In the genomic region with DNA sequence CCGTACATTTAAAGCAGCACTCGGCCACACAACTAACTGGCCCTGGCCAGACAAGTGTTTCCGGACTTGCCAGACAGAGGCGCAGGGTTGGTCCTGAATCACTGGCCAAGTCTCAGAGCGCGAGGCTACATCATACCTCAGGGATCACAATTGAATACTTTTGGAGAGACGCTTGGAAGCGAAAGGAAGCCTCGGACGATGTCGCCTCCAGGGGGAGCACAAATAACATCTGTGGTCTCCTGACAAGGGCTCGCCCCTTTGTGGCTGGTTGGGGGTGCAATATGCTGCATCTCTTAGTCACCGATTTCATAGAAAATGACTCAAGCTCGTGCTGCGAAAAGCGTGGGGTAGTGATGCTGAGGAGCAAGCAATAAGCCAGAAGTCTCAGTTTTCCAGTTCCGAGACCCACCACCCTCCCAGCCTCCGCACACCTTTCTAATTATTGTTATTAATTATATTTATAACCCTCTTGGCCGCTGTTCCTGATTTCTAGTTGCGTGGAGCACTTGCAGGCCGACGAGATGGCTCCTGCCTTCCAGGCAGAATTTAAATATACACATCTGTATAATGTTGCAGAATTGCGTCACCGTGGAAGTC, we compare ENCODE assay signal across 9 mouse cellular contexts. TPM values are rescaled to one million over a fixed set of nuclear protein-coding genes. Genes with fewer than 3 reads are reported as not detected.
A peak's percentile ranks its signal among the peaks of the same experiment; 100 is the strongest.
DNase-seq lines count a peak whose midpoint lies in the region; ATAC-seq and TF ChIP-seq lines count a peak whose summit lies in the region.
"Had no signal": no experiment of that assay in that cellular context is flagged by ENCODE, and none has a peak within 500 bp of the region (broad histone marks: within the 10 kb centered on the region; RNA-seq: fewer than 3 reads in every experiment).

No protein-coding gene starts in this region.

- H3K9me3 ChIP-seq in forebrain, embryonic 11.5 days (ENCODE audit: control insufficient read depth, low read length): no peaks in the 10 kb centered on the region
- no peaks in the 10 kb centered on the region for H3K9me3 ChIP-seq in heart, embryonic 16.5 days (replicated peaks; ENCODE audit: control insufficient read depth, low read length)
- H3K9me3 ChIP-seq in liver, embryonic 14.5 days (ENCODE audit: control insufficient read depth, low read length): no peaks in the 10 kb centered on the region
- H3K9me3 ChIP-seq in neural tube, embryonic 11.5 days (ENCODE audit: control insufficient read depth, low read length): no peaks in the 10 kb centered on the region
- H3K9me3 ChIP-seq in stomach, embryonic 16.5 days (replicated peaks; ENCODE audit: control insufficient read depth, low read length): no peaks in the 10 kb centered on the region

- no peak for TF ChIP-seq EP300 in liver, embryonic 14.5 days (IDR thresholded peaks at IDR 0.05; ENCODE audit: low read depth)

- TF ChIP-seq CTCF in liver, embryonic 14.5 days (IDR thresholded peaks at IDR 0.05; ENCODE audit: low read depth): peak; percentile 61

- no peaks in the 10 kb centered on the region for H3K27me3 ChIP-seq in forebrain, embryonic 11.5 days (ENCODE audit: control insufficient read depth, insufficient read depth, low read length)
- H3K27me3 ChIP-seq in heart, embryonic 16.5 days (ENCODE audit: control insufficient read depth, insufficient read depth, low read length): no peaks in the 10 kb centered on the region
- H3K27me3 ChIP-seq in liver, embryonic 14.5 days (ENCODE audit: control insufficient read depth, insufficient read depth, low read length): peaks cover 27% of the 10 kb centered on the region
- no peaks in the 10 kb centered on the region for H3K27me3 ChIP-seq in neural tube, embryonic 11.5 days (ENCODE audit: control insufficient read depth, insufficient read depth, low read length)
- H3K27me3 ChIP-seq in stomach, embryonic 16.5 days (ENCODE audit: control insufficient read depth, insufficient read depth, low read length): no peaks in the 10 kb centered on the region

- H3K4me3 ChIP-seq in forebrain, embryonic 11.5 days (ENCODE audit: low read depth, low read length): peak overlapping the region; percentile 76
- H3K4me3 ChIP-seq in heart, embryonic 16.5 days (ENCODE audit: low read length): peak overlapping the region; percentile 90
- peak overlapping the region; percentile 61 to 63 for H3K4me3 ChIP-seq in liver, embryonic 14.5 days (ENCODE audit: insufficient read depth in 1 of 2, low read depth in 2 of 2, low read length in 2 of 2)
- peak overlapping the region; percentile 75 for H3K4me3 ChIP-seq in neural tube, embryonic 11.5 days (ENCODE audit: low read depth, low read length)
- peak overlapping the region; percentile 79 for H3K4me3 ChIP-seq in stomach, embryonic 16.5 days (replicated peaks; ENCODE audit: low read length)

- peak overlapping the region; percentile 83 for H3K4me2 ChIP-seq in forebrain, embryonic 11.5 days (ENCODE audit: low read depth, low read length, severe bottlenecking)
- H3K4me2 ChIP-seq in heart, embryonic 16.5 days (ENCODE audit: low read depth, low read length): peak overlapping the region; percentile 71
- peak overlapping the region; percentile 72 for H3K4me2 ChIP-seq in liver, embryonic 14.5 days (ENCODE audit: low read depth)
- peak overlapping the region; percentile 84 for H3K4me2 ChIP-seq in neural tube, embryonic 11.5 days (ENCODE audit: low read depth)
- peak overlapping the region; percentile 68 for H3K4me2 ChIP-seq in stomach, embryonic 16.5 days (ENCODE audit: low read depth, low read length)

- H3K9ac ChIP-seq in forebrain, embryonic 11.5 days (ENCODE audit: low read length): peak overlapping the region; percentile 86
- H3K9ac ChIP-seq in heart, embryonic 16.5 days (ENCODE audit: low read length): peak overlapping the region; percentile 97
- H3K9ac ChIP-seq in liver, embryonic 14.5 days (replicated peaks): peak overlapping the region; percentile 41; the same call in 1 of the 2 replicates
- peak overlapping the region; percentile 84 for H3K9ac ChIP-seq in neural tube, embryonic 11.5 days (ENCODE audit: low read length)
- peak overlapping the region; percentile 97 for H3K9ac ChIP-seq in stomach, embryonic 16.5 days (ENCODE audit: low read length)

- H3K27ac ChIP-seq in forebrain, embryonic 11.5 days (ENCODE audit: low read depth, low read length): peak overlapping the region; percentile 61
- H3K27ac ChIP-seq in heart, embryonic 16.5 days (ENCODE audit: low read length): peak overlapping the region; percentile 98
- no peak overlapping the region for H3K27ac ChIP-seq in liver, embryonic 14.5 days
- peak overlapping the region; percentile 80 for H3K27ac ChIP-seq in neural tube, embryonic 11.5 days (ENCODE audit: low read depth, low read length)
- peak overlapping the region; percentile 89 for H3K27ac ChIP-seq in stomach, embryonic 16.5 days (ENCODE audit: low read length)

- no peaks in the 10 kb centered on the region; the same call in 1 of the 2 replicates for H3K4me1 ChIP-seq in forebrain, embryonic 11.5 days (replicated peaks; ENCODE audit: control insufficient read depth, insufficient read depth, low read length)
- peaks cover 59% of the 10 kb centered on the region for H3K4me1 ChIP-seq in heart, embryonic 16.5 days (ENCODE audit: control insufficient read depth, insufficient read depth, low read length)
- H3K4me1 ChIP-seq in liver, embryonic 14.5 days (replicated peaks; ENCODE audit: control insufficient read depth in 2 of 2, insufficient read depth in 2 of 2, low read length in 1 of 2): peaks cover 0 to 15% of the 10 kb centered on the region in 2 experiments; a peak in 2 of 4 replicates
- H3K4me1 ChIP-seq in neural tube, embryonic 11.5 days (ENCODE audit: control insufficient read depth, insufficient read depth, low read length): peaks cover 16% of the 10 kb centered on the region
- H3K4me1 ChIP-seq in stomach, embryonic 16.5 days (ENCODE audit: control insufficient read depth, insufficient read depth, low read length): peaks cover 32% of the 10 kb centered on the region

- no peaks in the 10 kb centered on the region for H3K36me3 ChIP-seq in forebrain, embryonic 11.5 days (ENCODE audit: control insufficient read depth, insufficient read depth, low read length)
- H3K36me3 ChIP-seq in heart, embryonic 16.5 days (ENCODE audit: control insufficient read depth, insufficient read depth): no peaks in the 10 kb centered on the region; the same call in 1 of the 2 replicates
- no peaks in the 10 kb centered on the region for H3K36me3 ChIP-seq in liver, embryonic 14.5 days (replicated peaks; ENCODE audit: control insufficient read depth, insufficient read depth, low read depth)
- H3K36me3 ChIP-seq in neural tube, embryonic 11.5 days (ENCODE audit: control insufficient read depth, insufficient read depth, low read length): no peaks in the 10 kb centered on the region
- H3K36me3 ChIP-seq in stomach, embryonic 16.5 days (ENCODE audit: control insufficient read depth, insufficient read depth, low read length): no peaks in the 10 kb centered on the region

- ATAC-seq in CD4-positive, CD25-positive, alpha-beta regulatory T cell, adult 4 months: peak; percentile 76
- peak; percentile 57 for ATAC-seq in forebrain, embryonic 11.5 days (replicated peaks; ENCODE audit: low FRiP score)
- ATAC-seq in heart, embryonic 16.5 days (replicated peaks; ENCODE audit: extremely low read depth, insufficient read depth, low FRiP score): peak; percentile 43
- peak; percentile 31; the same call in 1 of the 2 replicates for ATAC-seq in liver, embryonic 14.5 days (ENCODE audit: insufficient read depth)
- peak; percentile 60 for ATAC-seq in neural tube, embryonic 11.5 days (ENCODE audit: insufficient read depth, low FRiP score, low TSS enrichment)
- ATAC-seq in stomach, embryonic 16.5 days (ENCODE audit: insufficient read depth, low FRiP score): peak; percentile 31; the same call in 1 of the 2 replicates

- peak; percentile 58 for DNase-seq in brain, embryonic 18.5 days (ENCODE audit: low read depth, low spot score)
- peak; percentile 90 for DNase-seq in forebrain, embryonic 11.5 days (ENCODE audit: low spot score)
- DNase-seq in kidney, postnatal 25 days: peak; percentile 90 to 91
- peak; percentile 33 to 61 (median 35) for DNase-seq in liver, embryonic 14.5 days (ENCODE audit: low read depth in 3 of 3, low spot score in 3 of 3)
- DNase-seq in neural tube, embryonic 11.5 days (ENCODE audit: low spot score): peak; percentile 88

- WGBS in forebrain, embryonic 11.5 days: under 1% methylated on average over 24 of the region's 24 CpGs
- under 1% methylated on average over 24 of the region's 24 CpGs for WGBS in heart, embryonic 16.5 days
- under 1% methylated on average over 24 of the region's 24 CpGs for WGBS in liver, embryonic 14.5 days (ENCODE audit: insufficient replicate concordance)
- 0% methylated on average over 24 of the region's 24 CpGs for WGBS in neural tube, embryonic 11.5 days
- WGBS in stomach, embryonic 16.5 days: under 1% methylated on average over 24 of the region's 24 CpGs

RNA-seq across cellular contexts. Expression of a gene that starts 0.5 kb away (rescaled TPM):
- polyA plus RNA-seq in CD4-positive, CD25-positive, alpha-beta regulatory T cell, adult 4 months (2017; shearing (Covaris generic)): 1 to 10 TPM; 4.2 TPM
- 11.5 TPM in 2 replicates for polyA plus RNA-seq in forebrain, embryonic 11.5 days (2014; fragmentation: Nextera tagmentation; extraction: Ambion mirVana)
- polyA plus RNA-seq in heart, embryonic 16.5 days (2015; fragmentation: Nextera tagmentation; extraction: Ambion mirVana): 19.9 and 20.4 TPM in 2 replicates
- 1.3 and 1.9 TPM in 2 replicates for polyA plus RNA-seq in liver, embryonic 14.5 days (2012; rRNA removed)
- 1.2 TPM in 2 replicates for polyA plus RNA-seq in liver, embryonic 14.5 days (2014; fragmentation: Nextera tagmentation; extraction: Ambion mirVana)
- 12.2 and 13.8 TPM in 2 replicates for polyA plus RNA-seq in neural tube, embryonic 11.5 days (2014; fragmentation: Nextera tagmentation; extraction: Ambion mirVana)
- polyA plus RNA-seq in stomach, embryonic 16.5 days (2015; fragmentation: Nextera tagmentation; extraction: Ambion mirVana): 9.0 and 11.1 TPM in 2 replicates

RNA-seq across cellular contexts. Expression of a gene that starts 14.7 kb away (rescaled TPM):
- polyA plus RNA-seq in CD4-positive, CD25-positive, alpha-beta regulatory T cell, adult 4 months (2017; shearing (Covaris generic)): not detected
- not detected in 2 replicates for polyA plus RNA-seq in forebrain, embryonic 11.5 days (2014; fragmentation: Nextera tagmentation; extraction: Ambion mirVana)
- not detected in 2 replicates for polyA plus RNA-seq in heart, embryonic 16.5 days (2015; fragmentation: Nextera tagmentation; extraction: Ambion mirVana)
- polyA plus RNA-seq in liver, embryonic 14.5 days (2012; rRNA removed): not detected in 2 replicates
- polyA plus RNA-seq in liver, embryonic 14.5 days (2014; fragmentation: Nextera tagmentation; extraction: Ambion mirVana): not detected in 2 replicates
- not detected in 2 replicates for polyA plus RNA-seq in neural tube, embryonic 11.5 days (2014; fragmentation: Nextera tagmentation; extraction: Ambion mirVana)
- 0.18 TPM in 1 of 2 replicates, not detected in the other for polyA plus RNA-seq in stomach, embryonic 16.5 days (2015; fragmentation: Nextera tagmentation; extraction: Ambion mirVana)
- polyA plus RNA-seq: large intestine, adult 2 months had no signal

RNA-seq across cellular contexts. Expression of a gene that starts 45.2 kb away (rescaled TPM):
- polyA plus RNA-seq in CD4-positive, CD25-positive, alpha-beta regulatory T cell, adult 4 months (2017; shearing (Covaris generic)): not detected
- polyA plus RNA-seq in forebrain, embryonic 11.5 days (2014; fragmentation: Nextera tagmentation; extraction: Ambion mirVana): not detected in 2 replicates
- polyA plus RNA-seq in heart, embryonic 16.5 days (2015; fragmentation: Nextera tagmentation; extraction: Ambion mirVana): not detected in 2 replicates
- polyA plus RNA-seq in liver, embryonic 14.5 days (2012; rRNA removed): not detected in 2 replicates
- polyA plus RNA-seq in liver, embryonic 14.5 days (2014; fragmentation: Nextera tagmentation; extraction: Ambion mirVana): not detected in 2 replicates
- polyA plus RNA-seq in neural tube, embryonic 11.5 days (2014; fragmentation: Nextera tagmentation; extraction: Ambion mirVana): not detected in 2 replicates
- polyA plus RNA-seq in stomach, embryonic 16.5 days (2015; fragmentation: Nextera tagmentation; extraction: Ambion mirVana): not detected in 2 replicates
- polyA plus RNA-seq: large intestine, adult 2 months had no signal

Comparison
In these comparisons a context has a peak if more than half of its experiments do, and no peak if none do; other contexts are left out.
1. DNase-seq: peak in every context shown above with its lines; median percentile 90 in kidney, postnatal 25 days; 90 in forebrain, embryonic 11.5 days; 88 in neural tube, embryonic 11.5 days; 58 in brain, embryonic 18.5 days; 35 in liver, embryonic 14.5 days.
2. H3K9ac ChIP-seq: peak in every context shown above with its lines; median percentile 97 in heart, embryonic 16.5 days; 97 in stomach, embryonic 16.5 days; 86 in forebrain, embryonic 11.5 days; 84 in neural tube, embryonic 11.5 days; 41 in liver, embryonic 14.5 days.